In genomic region chr2:163101646-163102203, GRCm38 (mm10) we compare ENCODE assay signal across 8 mouse cellular contexts. TPM values are rescaled to one million over a fixed set of nuclear protein-coding genes. Genes with fewer than 3 reads are reported as not detected.
DNase-seq lines count a peak whose midpoint lies in the region; ATAC-seq and TF ChIP-seq lines count a peak whose summit lies in the region.

No protein-coding gene starts in this region.

- no peaks in the 10 kb centered on the region for H3K9me3 ChIP-seq in kidney, postnatal 0 days (replicated peaks; ENCODE audit: low read length)
- no peaks in the 10 kb centered on the region for H3K9me3 ChIP-seq in liver, postnatal 0 days (ENCODE audit: low read length)

- H3K9ac ChIP-seq in kidney, postnatal 0 days (ENCODE audit: low read depth, low read length) = no peak overlapping the region
- no peak overlapping the region for H3K9ac ChIP-seq in liver, postnatal 0 days (replicated peaks)

- H3K36me3 ChIP-seq in kidney, postnatal 0 days (ENCODE audit: insufficient read depth, low read length) = no peaks in the 10 kb centered on the region
- no peaks in the 10 kb centered on the region for H3K36me3 ChIP-seq in liver, postnatal 0 days (replicated peaks; ENCODE audit: insufficient read depth, low read length)

- peak; percentile 83 for TF ChIP-seq CTCF in cortical plate, adult 2 months (IDR thresholded peaks at IDR 0.05; ENCODE audit: extremely low read depth, insufficient read depth, low read length)
- peak; percentile 86 for TF ChIP-seq CTCF in kidney, postnatal 0 days (IDR thresholded peaks at IDR 0.05; ENCODE audit: low read depth)
- peak; percentile 85 for TF ChIP-seq CTCF in liver, postnatal 0 days (IDR thresholded peaks at IDR 0.05; ENCODE audit: low read depth)

- no peak overlapping the region for H3K4me3 ChIP-seq in cortical plate, adult 2 months (ENCODE audit: insufficient read depth, low read length)
- no peak overlapping the region for H3K4me3 ChIP-seq in kidney, postnatal 0 days (replicated peaks; ENCODE audit: low read depth, low read length)
- no peak overlapping the region for H3K4me3 ChIP-seq in liver, postnatal 0 days (ENCODE audit: low read depth, low read length)

- no peak for TF ChIP-seq EP300 in liver, postnatal 0 days (IDR thresholded peaks at IDR 0.05; ENCODE audit: low read depth)

- H3K4me2 ChIP-seq in kidney, postnatal 0 days (ENCODE audit: low read length) = no peak overlapping the region
- H3K4me2 ChIP-seq in liver, postnatal 0 days (ENCODE audit: low read depth, low read length) = no peak overlapping the region

- intact Hi-C loops in gastrocnemius, postnatal 36 days (cut with DNase I) = loop anchor here (2.0 kb wide), 1 partner anchor 299 kb away; no protein-coding TSS in a partner anchor

- peak; percentile 11 for DNase-seq in spleen, adult 12 weeks (ENCODE audit: low spot score)
- no peak for DNase-seq in spleen, postnatal 36 days (ENCODE audit: low spot score in 2 of 2)
- DNase-seq in gastrocnemius, postnatal 36 days = peak; percentile 24 to 46
- peak; percentile 82 for DNase-seq in kidney, postnatal 0 days (ENCODE audit: low spot score)
- peak; percentile 71 for DNase-seq in liver, postnatal 0 days
- DNase-seq in ovary, postnatal 14 days (ENCODE audit: low spot score) = peak; percentile 75
- DNase-seq in thymus, postnatal 4 days = peak; percentile 86

- no peak for ATAC-seq in kidney, postnatal 0 days (replicated peaks; ENCODE audit: low FRiP score, low read depth)
- no peak for ATAC-seq in liver, postnatal 0 days

- H3K27me3 ChIP-seq in kidney, postnatal 0 days (ENCODE audit: insufficient read depth, low read length) = no peaks in the 10 kb centered on the region
- no peaks in the 10 kb centered on the region for H3K27me3 ChIP-seq in liver, postnatal 0 days (ENCODE audit: insufficient read depth, low read length)

- no peak overlapping the region for H3K27ac ChIP-seq in cortical plate, adult 2 months (ENCODE audit: insufficient read depth, low read length)
- H3K27ac ChIP-seq in kidney, postnatal 0 days = no peak overlapping the region
- no peak overlapping the region for H3K27ac ChIP-seq in liver, postnatal 0 days (ENCODE audit: low read depth)

- no peaks in the 10 kb centered on the region for H3K4me1 ChIP-seq in cortical plate, adult 2 months (ENCODE audit: control insufficient read depth, insufficient read depth, low read length)
- H3K4me1 ChIP-seq in kidney, postnatal 0 days (replicated peaks; ENCODE audit: insufficient read depth, low read length) = no peaks in the 10 kb centered on the region
- H3K4me1 ChIP-seq in liver, postnatal 0 days (ENCODE audit: insufficient read depth) = peaks cover 7% of the 10 kb centered on the region

- 5% methylated on average over 10 of the region's 10 CpGs for WGBS in kidney, postnatal 0 days
- 12% methylated on average over 10 of the region's 10 CpGs for WGBS in liver, postnatal 0 days (ENCODE audit: insufficient replicate concordance)

- no peak for TF ChIP-seq POLR2A in cortical plate, adult 2 months (IDR thresholded peaks at IDR 0.05; ENCODE audit: extremely low read depth, insufficient read depth, low read length)

RNA-seq across cellular contexts. Expression of gene Gtsf1l, which starts 14.1 kb away (rescaled TPM):
- not detected in 2 replicates for polyA plus RNA-seq in cortical plate, adult 2 months (2012; rRNA removed)
- total RNA-seq in gastrocnemius, postnatal 36 days (2021) = not detected
- polyA plus RNA-seq in kidney, postnatal 0 days (2015; fragmentation: Nextera tagmentation; extraction: Ambion mirVana) = not detected in 2 replicates
- polyA plus RNA-seq in liver, postnatal 0 days (2015; fragmentation: Nextera tagmentation; extraction: Ambion mirVana) = not detected in 2 replicates

RNA-seq across cellular contexts. Expression of gene Mybl2, which starts 47.2 kb away (rescaled TPM):
- polyA plus RNA-seq in cortical plate, adult 2 months (2012; rRNA removed) = 2.0 and 2.3 TPM in 2 replicates
- under 1 TPM; 0.32 to 0.66 TPM for total RNA-seq in gastrocnemius, postnatal 36 days (2021)
- 8.0 and 10.5 TPM in 2 replicates for polyA plus RNA-seq in kidney, postnatal 0 days (2015; fragmentation: Nextera tagmentation; extraction: Ambion mirVana)
- 23.2 and 24.2 TPM in 2 replicates for polyA plus RNA-seq in liver, postnatal 0 days (2015; fragmentation: Nextera tagmentation; extraction: Ambion mirVana)

Comparison
In these comparisons a context has a peak if more than half of its experiments do, and no peak if none do; other contexts are left out.
1. DNase-seq: peak in spleen, adult 12 weeks (single experiment), gastrocnemius, postnatal 36 days (2 of 2), kidney, postnatal 0 days (single experiment), liver, postnatal 0 days (single experiment), ovary, postnatal 14 days (single experiment) and thymus, postnatal 4 days (single experiment); none in spleen, postnatal 36 days (0 of 2).
2. Peak in every context shown above with its lines, with median percentiles within 50 percentile points of each other: CTCF ChIP-seq.